Mouse (Mus musculus): ENCODE measurements around the gene Tob1. TPM values are rescaled to one million over a fixed set of nuclear protein-coding genes. Genes with fewer than 3 reads are reported as not detected.

The Tob1 gene
- polyA plus RNA-seq, 1 experiment: 21.4 TPM

GRCm38 (mm10) chr11:94221257-94221656 is 10.0 kb downstream of the Tob1 start:
- WGBS: 94% methylated on average over 7 of the region's 7 CpGs

DNA sequence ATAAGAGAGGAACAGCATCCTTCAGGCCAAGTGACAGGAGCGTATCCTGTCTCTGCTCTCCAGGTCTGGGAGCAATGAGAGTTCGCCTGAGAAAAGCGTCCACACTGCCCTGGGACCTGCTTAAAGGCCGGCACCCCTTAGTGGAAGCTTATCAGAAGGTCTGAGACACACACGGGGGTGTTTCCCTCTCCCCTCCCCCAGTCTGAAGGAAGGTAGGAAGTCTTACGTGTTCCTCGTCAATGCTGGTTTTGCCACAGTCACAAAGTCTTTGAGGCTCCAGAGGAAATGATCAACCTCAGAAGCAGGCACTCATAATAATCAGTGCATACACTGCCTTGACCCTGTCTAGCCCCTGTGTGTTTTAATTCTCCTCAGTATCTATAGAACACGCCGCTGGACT is 12.3 kb downstream of the Tob1 start:
- H3K4me3 ChIP-seq (ENCODE audit: control insufficient read depth, insufficient read depth, low read length): no peak overlapping the region
- no peak for TF ChIP-seq CTCF (IDR thresholded peaks at IDR 0.05; ENCODE audit: borderline replicate concordance, control insufficient read depth, extremely low read depth, insufficient read depth, low read length, poor library complexity)
- TF ChIP-seq POLR2A (IDR thresholded peaks at IDR 0.05; ENCODE audit: control insufficient read depth, extremely low read depth, insufficient read depth, low read length, poor library complexity): no peak
- H3K27me3 ChIP-seq (ENCODE audit: control insufficient read depth, insufficient read depth, low read length): no peaks in the 10 kb centered on the region
- WGBS: 69% methylated on average over 9 of the region's 9 CpGs
- no peaks in the 10 kb centered on the region for H3K36me3 ChIP-seq (ENCODE audit: control insufficient read depth, insufficient read depth, low read length)
- H3K4me1 ChIP-seq (replicated peaks; ENCODE audit: control insufficient read depth, insufficient read depth, low read length): no peaks in the 10 kb centered on the region; the same call in 1 of the 2 replicates
- no peak for DNase-seq
- H3K27ac ChIP-seq (ENCODE audit: control insufficient read depth, insufficient read depth, low read length): no peak overlapping the region

More at GRCm38 (mm10) chr11:94221257-94221656, 10.0 kb downstream of the Tob1 start:
- H3K27me3 ChIP-seq (ENCODE audit: control insufficient read depth, insufficient read depth, low read length): no peaks in the 10 kb centered on the region
- no peak for DNase-seq
- TF ChIP-seq POLR2A (IDR thresholded peaks at IDR 0.05; ENCODE audit: control insufficient read depth, extremely low read depth, insufficient read depth, low read length, poor library complexity) (no peak), CTCF (IDR thresholded peaks at IDR 0.05; ENCODE audit: borderline replicate concordance, control insufficient read depth, extremely low read depth, insufficient read depth, low read length, poor library complexity) (no peak)
- H3K27ac ChIP-seq (ENCODE audit: control insufficient read depth, insufficient read depth, low read length): no peak overlapping the region
- no peaks in the 10 kb centered on the region for H3K36me3 ChIP-seq (ENCODE audit: control insufficient read depth, insufficient read depth, low read length)
- no peaks in the 10 kb centered on the region; the same call in 1 of the 2 replicates for H3K4me1 ChIP-seq (replicated peaks; ENCODE audit: control insufficient read depth, insufficient read depth, low read length)
- no peak overlapping the region for H3K4me3 ChIP-seq (ENCODE audit: control insufficient read depth, insufficient read depth, low read length)

- TF ChIP-seq POLR2A (IDR thresholded peaks at IDR 0.05; ENCODE audit: control insufficient read depth, extremely low read depth, insufficient read depth, low read length, poor library complexity) (no peak), CTCF (IDR thresholded peaks at IDR 0.05; ENCODE audit: borderline replicate concordance, control insufficient read depth, extremely low read depth, insufficient read depth, low read length, poor library complexity) (no peak)
Observed at GRCm38 (mm10) chr11:94225985-94226384, 14.7 kb downstream of the Tob1 start.

GRCm38 (mm10) chr11:94228416-94228815 is 17.2 kb downstream of the Tob1 start:
- 83% methylated on average over 9 of the region's 9 CpGs for WGBS
- Histone ChIP-seq H3K27ac (ENCODE audit: control insufficient read depth, insufficient read depth, low read length) (no peak overlapping the region), H3K36me3 (ENCODE audit: control insufficient read depth, insufficient read depth, low read length) (no peaks in the 10 kb centered on the region), H3K27me3 (ENCODE audit: control insufficient read depth, insufficient read depth, low read length) (no peaks in the 10 kb centered on the region), H3K4me3 (ENCODE audit: control insufficient read depth, insufficient read depth, low read length) (no peak overlapping the region), H3K4me1 (replicated peaks; ENCODE audit: control insufficient read depth, insufficient read depth, low read length) (no peaks in the 10 kb centered on the region; the same call in 1 of the 2 replicates)
- TF ChIP-seq POLR2A (IDR thresholded peaks at IDR 0.05; ENCODE audit: control insufficient read depth, extremely low read depth, insufficient read depth, low read length, poor library complexity) (no peak), CTCF (IDR thresholded peaks at IDR 0.05; ENCODE audit: borderline replicate concordance, control insufficient read depth, extremely low read depth, insufficient read depth, low read length, poor library complexity) (no peak)
- no peak for DNase-seq

More at GRCm38 (mm10) chr11:94225985-94226384, 14.7 kb downstream of the Tob1 start:
- 32% methylated on average over 7 of the region's 7 CpGs for WGBS
- H3K27me3 ChIP-seq (ENCODE audit: control insufficient read depth, insufficient read depth, low read length): no peaks in the 10 kb centered on the region
- peak; percentile 40 for DNase-seq
- H3K4me1 ChIP-seq (replicated peaks; ENCODE audit: control insufficient read depth, insufficient read depth, low read length): no peaks in the 10 kb centered on the region; the same call in 1 of the 2 replicates
- H3K27ac ChIP-seq (ENCODE audit: control insufficient read depth, insufficient read depth, low read length): no peak overlapping the region
- no peaks in the 10 kb centered on the region for H3K36me3 ChIP-seq (ENCODE audit: control insufficient read depth, insufficient read depth, low read length)
- H3K4me3 ChIP-seq (ENCODE audit: control insufficient read depth, insufficient read depth, low read length): no peak overlapping the region

GRCm38 (mm10) chr11:94229207-94229960 is 18.1 kb downstream of the Tob1 start:
- Histone ChIP-seq H3K27ac (ENCODE audit: control insufficient read depth, insufficient read depth, low read length) (no peak overlapping the region), H3K4me3 (ENCODE audit: control insufficient read depth, insufficient read depth, low read length) (no peak overlapping the region), H3K36me3 (ENCODE audit: control insufficient read depth, insufficient read depth, low read length) (no peaks in the 10 kb centered on the region), H3K27me3 (ENCODE audit: control insufficient read depth, insufficient read depth, low read length) (no peaks in the 10 kb centered on the region), H3K4me1 (replicated peaks; ENCODE audit: control insufficient read depth, insufficient read depth, low read length) (no peaks in the 10 kb centered on the region; the same call in 1 of the 2 replicates)
- DNase-seq: no peak
- WGBS: 97% methylated on average over 5 of the region's 5 CpGs
- no peak for TF ChIP-seq CTCF (IDR thresholded peaks at IDR 0.05; ENCODE audit: borderline replicate concordance, control insufficient read depth, extremely low read depth, insufficient read depth, low read length, poor library complexity)
- TF ChIP-seq POLR2A (IDR thresholded peaks at IDR 0.05; ENCODE audit: control insufficient read depth, extremely low read depth, insufficient read depth, low read length, poor library complexity): no peak

GRCm38 (mm10) chr11:94230244-94230643 is 19.0 kb downstream of the Tob1 start:
- 96% methylated on average over 8 of the region's 8 CpGs for WGBS
- Histone ChIP-seq H3K4me3 (ENCODE audit: control insufficient read depth, insufficient read depth, low read length) (no peak overlapping the region), H3K27me3 (ENCODE audit: control insufficient read depth, insufficient read depth, low read length) (no peaks in the 10 kb centered on the region), H3K4me1 (replicated peaks; ENCODE audit: control insufficient read depth, insufficient read depth, low read length) (no peaks in the 10 kb centered on the region; the same call in 1 of the 2 replicates), H3K27ac (ENCODE audit: control insufficient read depth, insufficient read depth, low read length) (no peak overlapping the region), H3K36me3 (ENCODE audit: control insufficient read depth, insufficient read depth, low read length) (no peaks in the 10 kb centered on the region)
- DNase-seq: no peak
- TF ChIP-seq POLR2A (IDR thresholded peaks at IDR 0.05; ENCODE audit: control insufficient read depth, extremely low read depth, insufficient read depth, low read length, poor library complexity) (no peak), CTCF (IDR thresholded peaks at IDR 0.05; ENCODE audit: borderline replicate concordance, control insufficient read depth, extremely low read depth, insufficient read depth, low read length, poor library complexity) (no peak)
